Mouse (Mus musculus): ENCODE data around the gene Hoga1. TPM values are rescaled to one million over a fixed set of nuclear protein-coding genes. Genes with fewer than 3 reads are reported as not detected.

Hoga1 gene
- total RNA-seq, 4 experiments from 2014 or later = 3.0 to 4.8 (median 3.7) TPM

DNA sequence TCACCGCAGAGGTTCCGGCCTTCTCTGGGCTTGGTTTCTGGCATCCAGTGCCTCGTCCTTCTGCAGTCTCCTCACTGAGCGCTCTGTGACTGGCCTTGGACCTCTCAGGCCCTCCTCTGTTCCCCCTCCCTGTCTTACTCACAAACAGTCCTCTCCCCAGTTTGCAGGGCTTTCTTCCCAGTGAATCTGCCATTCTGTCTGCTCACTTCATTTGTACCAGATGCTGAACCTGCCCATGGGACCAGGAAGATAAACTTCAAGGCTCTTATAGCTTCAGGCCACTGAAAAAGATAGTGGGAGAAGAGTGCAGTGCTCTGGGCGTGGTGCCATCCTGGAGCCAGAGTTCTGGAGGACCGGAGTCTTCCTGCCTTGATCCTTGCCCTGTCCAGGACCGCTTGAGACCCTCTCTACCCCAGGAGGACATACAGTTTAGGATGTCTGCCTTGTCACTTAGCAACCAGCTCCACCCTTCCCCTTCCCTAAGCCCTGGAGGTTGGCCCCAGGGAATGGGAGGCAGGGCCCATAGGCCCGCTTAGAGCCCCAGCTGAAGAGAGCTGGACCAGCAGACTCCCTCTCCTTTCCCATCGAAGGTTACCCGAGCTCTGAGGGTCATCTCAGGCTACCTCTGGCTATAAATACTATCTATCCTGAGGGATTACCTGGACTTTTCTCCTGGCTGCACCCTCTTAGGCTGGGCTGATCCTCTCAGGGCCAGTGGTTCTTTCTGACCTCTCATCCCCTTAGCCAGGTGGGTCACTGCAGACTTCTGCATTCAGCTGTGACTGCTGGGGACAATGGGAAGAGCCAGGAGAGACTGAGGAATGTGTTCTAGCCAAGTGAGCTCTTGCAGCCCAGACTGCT, 23.5 kb upstream of the Hoga1 start:
- no peak for DNase-seq (ENCODE audit: low spot score in 2 of 2)

GRCm38 (mm10) chr19:42022542-42022848, 22.9 kb upstream of the Hoga1 start:
- no peak for DNase-seq (ENCODE audit: low spot score in 2 of 2)

GRCm38 (mm10) chr19:42026158-42026557, 19.3 kb upstream of the Hoga1 start:
- DNase-seq (ENCODE audit: low spot score in 2 of 2) = peak; percentile 78 to 79

- DNase-seq (ENCODE audit: low spot score in 2 of 2) = no peak
Measured at GRCm38 (mm10) chr19:42031112-42031511, 14.3 kb upstream of the Hoga1 start.

- no peak for DNase-seq (ENCODE audit: low spot score in 2 of 2)
Measured at GRCm38 (mm10) chr19:42033611-42034010, 11.8 kb upstream of the Hoga1 start.

- DNase-seq (ENCODE audit: low spot score in 2 of 2) = no peak
Measured at GRCm38 (mm10) chr19:42034146-42034775, 11.1 kb upstream of the Hoga1 start.

DNA sequence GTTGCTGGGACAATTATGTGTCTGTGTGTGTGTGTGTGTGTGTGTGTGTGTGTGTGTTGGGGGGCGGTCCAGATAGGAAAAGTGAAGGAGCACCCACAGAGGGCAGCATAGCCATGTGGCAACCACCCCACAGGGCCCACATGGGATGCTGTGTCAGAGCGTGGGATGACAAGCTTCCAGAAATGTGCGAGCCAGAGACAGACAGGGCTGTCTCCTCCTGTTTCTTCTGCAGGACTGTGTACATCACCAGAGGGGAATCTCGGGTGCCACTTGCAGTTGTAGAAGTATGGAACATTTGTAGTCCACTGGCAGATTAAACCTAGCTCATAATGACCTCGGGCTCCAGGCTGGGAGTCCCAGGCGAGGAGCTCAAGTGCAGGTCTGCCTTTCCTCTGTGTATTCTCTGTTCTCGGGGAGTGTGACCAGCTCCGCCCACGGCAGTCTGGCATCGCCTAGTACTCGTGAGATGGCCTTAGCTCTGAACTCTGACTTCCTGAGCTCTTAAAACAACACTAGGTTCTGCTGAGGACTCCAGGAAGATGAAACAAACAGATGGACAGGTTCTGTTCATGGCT, 10.4 kb upstream of the Hoga1 start:
- DNase-seq (ENCODE audit: low spot score in 2 of 2) = no peak

DNA sequence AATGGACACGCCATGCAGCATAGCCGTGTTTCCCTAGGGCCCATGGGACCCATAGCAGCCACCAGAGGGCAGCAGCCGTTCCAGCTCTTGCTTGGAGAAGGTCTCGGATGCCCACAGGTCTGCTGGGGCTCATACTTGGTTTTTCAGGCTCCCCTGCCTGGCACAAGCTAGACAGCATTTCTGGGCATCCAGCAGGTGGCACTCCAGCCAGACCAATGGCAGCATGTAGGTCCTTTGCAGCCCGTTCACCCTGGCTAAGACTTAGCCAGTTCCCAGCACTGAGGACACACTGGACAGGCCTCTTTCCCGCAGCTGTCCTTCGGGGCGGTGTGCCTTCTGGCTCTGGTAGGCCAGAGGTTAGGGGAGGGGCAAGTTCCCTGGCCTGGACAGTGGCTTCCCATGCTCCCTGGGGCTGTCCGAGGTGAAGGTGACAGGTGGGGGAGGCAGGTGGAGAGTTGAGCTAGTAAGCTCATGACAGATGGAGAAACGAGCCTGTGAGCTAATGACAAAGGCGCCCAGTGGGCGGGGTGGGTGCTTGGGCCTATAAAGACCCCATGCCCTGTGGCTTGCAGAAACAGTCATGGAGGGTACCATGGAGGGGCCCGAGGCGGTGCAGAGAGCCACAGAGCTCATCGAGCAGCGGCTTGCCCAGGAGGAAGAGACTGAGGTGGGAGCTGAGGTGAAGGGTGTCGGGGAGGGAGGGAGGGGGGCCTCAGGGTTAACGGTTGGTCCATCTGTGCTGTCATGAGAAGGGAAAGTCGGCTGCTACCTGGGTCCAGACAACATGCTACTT, 9.8 kb upstream of the Hoga1 start, which contains the start of gene Ankrd2:
Gene Ankrd2, plus strand, starts transcription at position 545 of the 793 bp plus-strand sequence.
- peak; percentile 76 to 81 for DNase-seq (ENCODE audit: low spot score in 2 of 2)

- no peak for DNase-seq (ENCODE audit: low spot score in 2 of 2)
Measured at GRCm38 (mm10) chr19:42036357-42036756, 9.1 kb upstream of the Hoga1 start.

- no peak for DNase-seq (ENCODE audit: low spot score in 2 of 2)
Measured at GRCm38 (mm10) chr19:42037167-42037702, 8.2 kb upstream of the Hoga1 start.

- no peak for DNase-seq (ENCODE audit: low spot score in 2 of 2)
Measured at GRCm38 (mm10) chr19:42038310-42038709, 7.1 kb upstream of the Hoga1 start.

DNA sequence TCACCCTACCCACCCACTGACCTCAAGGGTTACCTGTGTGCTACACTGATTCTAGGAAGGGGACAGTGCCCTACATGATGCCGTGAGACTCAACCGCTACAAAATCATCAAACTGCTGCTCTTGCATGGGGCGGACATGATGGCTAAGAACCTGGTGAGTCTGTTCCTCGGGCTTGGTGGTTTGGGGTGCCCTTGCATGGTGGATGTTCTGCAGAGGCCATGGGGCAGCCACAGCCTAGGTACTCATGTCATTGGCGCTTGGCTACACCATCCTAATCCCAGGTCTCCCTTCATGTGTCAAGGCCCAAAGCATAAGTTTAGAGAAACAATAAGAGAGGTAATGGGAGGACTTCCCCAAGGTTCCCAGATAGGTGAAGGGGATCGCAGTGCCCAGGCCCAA, 1.4 kb upstream of the Hoga1 start:
- DNase-seq (ENCODE audit: low spot score in 2 of 2) = no peak

GRCm38 (mm10) chr19:42050251-42050650, 4.8 kb downstream of the Hoga1 start:
- no peak for DNase-seq (ENCODE audit: low spot score in 2 of 2)

DNA sequence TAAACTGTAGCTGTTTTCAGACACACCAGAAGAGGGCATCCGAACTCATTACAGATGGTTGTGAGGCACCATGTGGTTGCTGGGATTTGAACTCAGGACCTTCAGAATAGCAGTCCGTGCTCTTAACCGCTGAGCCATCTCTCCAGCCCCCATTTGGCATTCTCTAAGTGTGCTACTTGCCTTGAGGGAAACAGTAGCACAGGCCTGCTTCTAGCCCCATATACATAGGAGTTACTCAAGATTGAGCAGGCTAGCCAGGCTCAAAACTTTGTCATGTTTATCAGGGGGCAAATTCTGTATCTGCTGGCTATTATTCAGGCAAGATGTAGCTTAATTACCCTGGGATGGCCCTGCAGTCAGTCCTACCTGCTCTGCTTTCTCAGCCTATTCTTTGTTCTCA, 5.9 kb downstream of the Hoga1 start:
- no peak for DNase-seq (ENCODE audit: low spot score in 2 of 2)

DNA sequence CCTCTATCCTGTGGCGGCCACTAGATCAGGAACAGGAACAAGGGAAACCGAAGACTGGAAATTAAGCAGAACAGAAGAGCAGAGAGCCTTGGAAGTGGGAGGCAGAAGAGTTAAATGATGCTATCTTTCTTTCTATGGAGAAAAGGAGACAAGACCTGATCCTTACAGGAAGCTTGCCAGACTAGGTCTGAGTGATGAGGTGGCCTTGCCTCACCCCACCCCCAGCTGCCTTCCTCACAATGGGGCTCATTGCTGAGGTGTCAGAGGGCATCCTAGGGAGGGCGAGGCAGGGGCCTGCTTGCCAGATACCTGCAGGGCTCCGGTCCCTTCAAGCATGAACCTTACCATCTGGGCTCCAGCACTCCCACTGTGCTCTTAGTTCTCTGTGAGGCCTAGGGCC, 6.5 kb downstream of the Hoga1 start, which contains the start of gene 4933411K16Rik:
Gene 4933411K16Rik, plus strand, starts transcription at position 301 of the 400 bp plus-strand sequence.
- no peak for DNase-seq (ENCODE audit: low spot score in 2 of 2)

DNA sequence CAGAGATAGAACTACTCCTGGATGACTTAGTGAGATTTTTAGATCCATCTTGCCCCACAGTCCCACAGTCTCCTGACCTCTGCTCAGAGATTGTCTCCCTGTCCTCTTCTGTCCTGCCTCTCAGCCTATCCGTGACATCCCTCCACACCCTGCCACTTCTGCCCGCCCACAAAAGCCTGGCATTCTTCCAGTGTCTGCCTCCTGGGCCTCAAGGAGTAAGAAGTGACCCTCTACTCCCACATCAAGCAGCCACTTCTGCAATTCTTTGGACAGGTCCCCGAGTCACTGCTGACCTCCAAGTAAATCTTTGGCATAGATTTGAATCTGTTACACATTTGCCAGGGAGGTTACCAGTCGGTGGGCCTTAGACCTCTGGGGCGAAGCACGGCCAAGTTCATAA, 8.8 kb downstream of the Hoga1 start:
- DNase-seq (ENCODE audit: low spot score in 2 of 2) = no peak

DNA sequence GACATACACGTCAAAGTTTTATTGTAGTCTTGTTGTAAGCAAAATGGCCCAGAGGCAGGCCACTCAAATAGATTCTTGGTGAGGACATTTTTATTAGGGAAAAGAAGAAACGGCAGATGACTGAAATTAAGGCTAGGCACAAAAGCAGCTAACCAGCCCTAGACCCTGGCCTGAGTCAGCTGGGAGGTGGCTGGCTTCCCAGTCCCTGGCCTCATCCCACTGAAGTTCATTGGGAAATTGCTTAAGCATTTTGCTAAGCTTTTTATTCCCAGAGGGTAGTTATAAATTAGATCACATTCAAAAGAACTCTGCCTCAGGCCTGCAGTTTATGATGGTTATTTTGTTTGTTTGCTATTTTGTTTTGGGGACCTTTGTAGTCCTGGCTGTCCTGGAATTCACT, 10.5 kb downstream of the Hoga1 start:
- peak; percentile 54 to 68 for DNase-seq (ENCODE audit: low spot score in 2 of 2)

DNA sequence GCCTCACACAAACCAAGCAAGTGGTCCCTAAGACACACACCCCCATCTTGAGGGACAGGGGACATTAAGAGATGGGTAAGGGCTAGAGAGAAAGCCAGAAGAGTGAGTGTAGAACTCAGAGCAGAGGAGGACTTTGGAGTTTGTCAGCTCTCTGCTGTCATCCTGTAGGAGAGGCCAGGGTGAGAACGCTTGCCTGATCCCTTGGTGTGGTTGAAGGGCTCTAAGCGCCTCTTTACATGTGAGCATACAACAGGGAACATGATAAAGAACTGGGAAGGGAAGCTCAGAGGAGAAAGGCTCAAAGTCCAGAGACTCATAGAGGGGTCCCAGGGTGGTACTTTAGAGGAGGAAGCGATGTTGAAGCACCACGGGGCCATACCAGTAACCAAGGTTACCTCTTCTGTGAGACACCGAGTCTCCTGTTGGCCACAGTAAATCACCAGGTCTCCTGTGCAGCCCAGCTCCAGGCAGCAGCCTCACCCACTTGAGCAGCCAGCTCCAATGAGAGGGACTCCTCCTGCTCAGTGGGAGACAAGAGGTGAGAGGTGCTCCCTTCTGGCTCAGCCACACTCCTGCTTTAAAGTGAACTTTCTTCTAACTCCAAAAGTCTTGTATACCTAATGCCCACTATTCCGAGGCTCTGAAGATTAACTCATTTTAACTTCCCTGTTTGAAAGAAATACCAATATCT, 11.5 kb downstream of the Hoga1 start:
- DNase-seq (ENCODE audit: low spot score in 2 of 2) = no peak

- DNase-seq (ENCODE audit: low spot score in 2 of 2) = no peak
Measured at GRCm38 (mm10) chr19:42058426-42058825, 13.0 kb downstream of the Hoga1 start.

GRCm38 (mm10) chr19:42061443-42061842, 16.0 kb downstream of the Hoga1 start:
- no peak for DNase-seq (ENCODE audit: low spot score in 2 of 2)

All from gastrocnemius, adult 8-10 months (tissue).